Mouse (Mus musculus) intestine, embryonic 14.5 days (tissue): ENCODE results near the gene Col4a3. TPM values are rescaled to one million over a fixed set of nuclear protein-coding genes. Genes with fewer than 3 reads are reported as not detected.
A peak's percentile ranks its signal among the peaks of the same experiment; 100 is the strongest.

ENCODE experiments used
- ATAC-seq: fragments of 200-750 bp; cut with Nextera tagmentation; replicated peaks from 2 replicates; pipeline ENCODE4 v1.8.0; 2017; ENCODE audit warnings: low read depth, moderate number of reproducible peaks, moderate TSS enrichment, moderate library complexity; ENCODE audit not compliant: low FRiP score, low TSS enrichment
- DNase-seq: peaks from one replicate; pipeline ENCODE4 v3.0.0-alpha.2; 2018; ENCODE audit warnings: low spot score
- H3K27ac ChIP-seq: fragments of 300-500 bp; sonication (generic); 2 replicates; pipeline ENCODE4 v1.5.1; 2014; ENCODE audit warnings: low read depth, mild to moderate bottlenecking, control low read depth
- H3K27me3 ChIP-seq: fragments of 300-500 bp; sonication (generic); replicated peaks from 2 replicates; pipeline ENCODE4 v1.6.1; 2014; ENCODE audit warnings: low read length, control low read depth; ENCODE audit not compliant: control insufficient read depth, insufficient read depth
- H3K36me3 ChIP-seq: fragments of 300-500 bp; sonication (generic); 2 replicates; pipeline ENCODE4 v1.6.1; 2014; ENCODE audit warnings: low read length, control low read depth; ENCODE audit not compliant: control insufficient read depth, insufficient read depth
- H3K4me1 ChIP-seq: fragments of 300-500 bp; sonication (generic); replicated peaks from 2 replicates; pipeline ENCODE4 v1.6.1; 2014; ENCODE audit warnings: low read length, control low read depth, mixed read lengths; ENCODE audit not compliant: control insufficient read depth, insufficient read depth
- H3K4me2 ChIP-seq: fragments of 300-500 bp; sonication (generic); 2 replicates; pipeline ENCODE4 v1.6.1; 2014; ENCODE audit warnings: low read length
- H3K4me3 ChIP-seq: fragments of 300-500 bp; sonication (generic); 2 replicates; pipeline ENCODE4 v1.5.1; 2014; ENCODE audit warnings: low read depth, low read length, control low read depth, mixed read lengths
- H3K9ac ChIP-seq: fragments of 300-500 bp; sonication (generic); 2 replicates; pipeline ENCODE4 v1.6.1; 2014; ENCODE audit warnings: mild to moderate bottlenecking, low read length
- H3K9me3 ChIP-seq: fragments of 300-500 bp; sonication (generic); 2 replicates; pipeline ENCODE4 v1.6.1; 2016; ENCODE audit warnings: low read length, control low read depth; ENCODE audit not compliant: control insufficient read depth
- WGBS: fragments of 180-500 bp; shearing (Covaris S2); extraction: QIAGEN DNeasy Blood & Tissue Kit; methylation state at CpG from one replicate; pipeline ENCODE4 v1.1.7; 2014; 5-methylcytosine and 5-hydroxymethylcytosine counted together
- polyA plus RNA-seq: library from polyadenylated mRNA; unstranded; fragments of >200 nt; fragmentation: Nextera tagmentation; extraction: Ambion mirVana; gene quantifications from 2 replicates; pipeline ENCODE4 v1.2.1, GENCODE M21; 2014

The Col4a3 gene
- polyA plus RNA-seq: 0.20 and 0.22 TPM in 2 replicates

GRCm38 (mm10) chr1:82586713-82587399 is at the start of gene Col4a3, which contains the start of gene Col4a4:
TSS of gene Col4a3 (plus strand) at chr1:82586921.
TSS of gene Col4a4 (minus strand) at chr1:82586849.
- Histone ChIP-seq H3K4me2 (peak within 1 kb of the TSS; percentile 58), H3K4me3 (peak within 1 kb of the TSS; percentile 19), H3K27ac (no peak within 1 kb of the TSS), H3K4me1 (no peaks in the 10 kb centered on the region), H3K27me3 (peaks cover 17% of the 10 kb centered on the region), H3K9ac (no peak within 1 kb of the TSS), H3K36me3 (no peaks in the 10 kb centered on the region), H3K9me3 (no peaks in the 10 kb centered on the region)
- ATAC-seq: peak; percentile 68
- 3% methylated on average over 34 of the region's 34 CpGs for WGBS
- DNase-seq: peak; percentile 61

- Histone ChIP-seq H3K4me1 (no peaks in the 10 kb centered on the region), H3K36me3 (no peaks in the 10 kb centered on the region), H3K9ac (no peak overlapping the region), H3K27ac (no peak overlapping the region), H3K27me3 (no peaks in the 10 kb centered on the region), H3K4me3 (no peak overlapping the region), H3K4me2 (no peak overlapping the region), H3K9me3 (no peaks in the 10 kb centered on the region)
- no peak for ATAC-seq
- DNase-seq: no peak
- 55% methylated on average over 3 of the region's 3 CpGs for WGBS
Observed at GRCm38 (mm10) chr1:82537848-82538247, 48.9 kb upstream of the Col4a3 start.

- no peak overlapping the region for H3K4me3 ChIP-seq
- H3K27ac ChIP-seq: no peak overlapping the region
- no peaks in the 10 kb centered on the region for H3K4me1 ChIP-seq
- H3K27me3 ChIP-seq: no peaks in the 10 kb centered on the region
- no peaks in the 10 kb centered on the region for H3K9me3 ChIP-seq
- no peak for ATAC-seq
- no peak for DNase-seq
- H3K4me2 ChIP-seq: no peak overlapping the region
- H3K36me3 ChIP-seq: no peaks in the 10 kb centered on the region
- no peak overlapping the region for H3K9ac ChIP-seq
- 81% methylated on average over 5 of the region's 5 CpGs for WGBS
Observed at GRCm38 (mm10) chr1:82540056-82540455, 46.7 kb upstream of the Col4a3 start.

- WGBS: 81% methylated on average over 2 of the region's 2 CpGs
- no peaks in the 10 kb centered on the region for H3K27me3 ChIP-seq
Observed at GRCm38 (mm10) chr1:82543934-82544333, 42.8 kb upstream of the Col4a3 start.

GRCm38 (mm10) chr1:82544419-82545185 is 42.1 kb upstream of the Col4a3 start:
- Histone ChIP-seq H3K36me3 (no peaks in the 10 kb centered on the region), H3K27ac (no peak overlapping the region), H3K27me3 (no peaks in the 10 kb centered on the region), H3K4me3 (no peak overlapping the region), H3K4me2 (no peak overlapping the region), H3K9ac (no peak overlapping the region), H3K9me3 (no peaks in the 10 kb centered on the region), H3K4me1 (no peaks in the 10 kb centered on the region)
- 56% methylated on average over 6 of the region's 6 CpGs for WGBS
- ATAC-seq (no peak), DNase-seq (no peak)

More at GRCm38 (mm10) chr1:82543934-82544333, 42.8 kb upstream of the Col4a3 start:
- no peak overlapping the region for H3K9ac ChIP-seq
- no peak overlapping the region for H3K4me3 ChIP-seq
- no peak overlapping the region for H3K4me2 ChIP-seq
- no peaks in the 10 kb centered on the region for H3K36me3 ChIP-seq
- DNase-seq (no peak), ATAC-seq (no peak)
- H3K4me1 ChIP-seq: no peaks in the 10 kb centered on the region
- H3K27ac ChIP-seq: no peak overlapping the region
- no peaks in the 10 kb centered on the region for H3K9me3 ChIP-seq

GRCm38 (mm10) chr1:82545199-82545960 is 41.3 kb upstream of the Col4a3 start:
- WGBS: 81% methylated on average over 8 of the region's 8 CpGs
- Histone ChIP-seq H3K36me3 (no peaks in the 10 kb centered on the region), H3K9me3 (no peaks in the 10 kb centered on the region), H3K9ac (no peak overlapping the region), H3K4me1 (no peaks in the 10 kb centered on the region), H3K27ac (no peak overlapping the region), H3K27me3 (no peaks in the 10 kb centered on the region), H3K4me2 (no peak overlapping the region), H3K4me3 (no peak overlapping the region)
- DNase-seq: no peak
- no peak for ATAC-seq

- Histone ChIP-seq H3K27ac (no peak overlapping the region), H3K27me3 (no peaks in the 10 kb centered on the region), H3K4me3 (no peak overlapping the region), H3K4me1 (0 out of 2 replicates have a peak, but pooled peaks cover 4% of the 10 kb centered on the region), H3K9ac (no peak overlapping the region), H3K36me3 (no peaks in the 10 kb centered on the region), H3K4me2 (no peak overlapping the region), H3K9me3 (no peaks in the 10 kb centered on the region)
- 35% methylated on average over 6 of the region's 6 CpGs for WGBS
- ATAC-seq: peak; percentile 90
- DNase-seq: peak; percentile 68
Observed at GRCm38 (mm10) chr1:82554443-82554850, 32.3 kb upstream of the Col4a3 start.

GRCm38 (mm10) chr1:82554889-82555288 is 31.8 kb upstream of the Col4a3 start:
- no peak overlapping the region for H3K4me3 ChIP-seq
- ATAC-seq: peak; percentile 27; the same call in 1 of the 2 replicates
- 0 out of 2 replicates have a peak, but pooled peaks cover 4% of the 10 kb centered on the region for H3K4me1 ChIP-seq
- H3K9ac ChIP-seq: no peak overlapping the region
- no peak overlapping the region for H3K27ac ChIP-seq
- H3K4me2 ChIP-seq: no peak overlapping the region
- no peak for DNase-seq
- no peaks in the 10 kb centered on the region for H3K9me3 ChIP-seq
- no peaks in the 10 kb centered on the region for H3K36me3 ChIP-seq
- no peaks in the 10 kb centered on the region for H3K27me3 ChIP-seq
- 60% methylated on average over 5 of the region's 5 CpGs for WGBS
